Mouse (Mus musculus) ovary, adult 18-20 months (tissue): Measurements from ENCODE around the gene Thg1l.

Experiments used
- DNase-seq: peaks from one replicate; pipeline ENCODE4 v3.0.0; 2022; ENCODE audit warnings: low spot score, mixed read lengths

Gene Thg1l

GRCm38 (mm10) chr11:45955127-45955627 is at the start of gene Thg1l:
Gene Thg1l, minus strand, starts transcription at chr11:45955494.
- DNase-seq: peak; percentile 82

GRCm38 (mm10) chr11:45992087-45992486 is 36.8 kb upstream of the Thg1l start:
- no peak for DNase-seq

GRCm38 (mm10) chr11:45991604-45992003 is 36.3 kb upstream of the Thg1l start:
- peak; percentile 15 for DNase-seq

- no peak for DNase-seq
Measured at GRCm38 (mm10) chr11:45980893-45981253, 25.6 kb upstream of the Thg1l start.

- peak; percentile 45 for DNase-seq
Measured at GRCm38 (mm10) chr11:45979946-45980892, 24.9 kb upstream of the Thg1l start, which contains the start of gene Sox30. Gene Sox30, plus strand, starts transcription at chr11:45980310.

GRCm38 (mm10) chr11:45976061-45976460 is 20.8 kb upstream of the Thg1l start:
- no peak for DNase-seq

- DNase-seq: no peak
Measured at GRCm38 (mm10) chr11:45974466-45974865, 19.2 kb upstream of the Thg1l start.

GRCm38 (mm10) chr11:45973635-45974034 is 18.3 kb upstream of the Thg1l start:
- no peak for DNase-seq

- DNase-seq: no peak
Measured at GRCm38 (mm10) chr11:45968466-45968865, 13.2 kb upstream of the Thg1l start.

- DNase-seq: no peak
Measured at GRCm38 (mm10) chr11:45966896-45967295, 11.6 kb upstream of the Thg1l start.

GRCm38 (mm10) chr11:45960003-45960402 is 4.7 kb upstream of the Thg1l start:
- DNase-seq: no peak

- DNase-seq: no peak
Measured at GRCm38 (mm10) chr11:45959598-45959997, 4.3 kb upstream of the Thg1l start.

- DNase-seq: no peak
Measured at GRCm38 (mm10) chr11:45947491-45947890, 7.8 kb downstream of the Thg1l start.

- no peak for DNase-seq
Measured at GRCm38 (mm10) chr11:45946796-45947195, 8.5 kb downstream of the Thg1l start.

- DNase-seq: peak; percentile 88
Measured at GRCm38 (mm10) chr11:45944643-45945156, 10.6 kb downstream of the Thg1l start, which contains the start of gene Lsm11. Gene Lsm11, minus strand, starts transcription at chr11:45944935.

- DNase-seq: no peak
Measured at GRCm38 (mm10) chr11:45943891-45944642, 11.2 kb downstream of the Thg1l start.

- DNase-seq: no peak
Measured at GRCm38 (mm10) chr11:45943108-45943705, 12.1 kb downstream of the Thg1l start.

- no peak for DNase-seq
Measured at GRCm38 (mm10) chr11:45942281-45942680, 13.0 kb downstream of the Thg1l start.

GRCm38 (mm10) chr11:45938917-45939316 is 16.4 kb downstream of the Thg1l start:
- no peak for DNase-seq

- no peak for DNase-seq
Measured at GRCm38 (mm10) chr11:45937478-45937877, 17.8 kb downstream of the Thg1l start.

GRCm38 (mm10) chr11:45932771-45933170 is 22.5 kb downstream of the Thg1l start:
- no peak for DNase-seq

GRCm38 (mm10) chr11:45929541-45929940 is 25.8 kb downstream of the Thg1l start:
- no peak for DNase-seq
